Mouse (Mus musculus): ENCODE results near the gene Slc6a6.

- TF ChIP-seq CTCF (IDR thresholded peaks at IDR 0.05; ENCODE audit: low read depth, low read length) (no peak), POLR2A (IDR thresholded peaks at IDR 0.05; ENCODE audit: insufficient read depth, low read length) (no peak), EP300 (IDR thresholded peaks at IDR 0.05; ENCODE audit: insufficient read depth, low read depth, low read length) (no peak)
Measured at GRCm38 (mm10) chr6:91804177-91804576, 120.3 kb downstream of the Slc6a6 start.
